Mouse (Mus musculus): ENCODE measurements around the gene Eif2a. TPM values are rescaled to one million over a fixed set of nuclear protein-coding genes. Genes with fewer than 3 reads are reported as not detected.

The Eif2a gene
- 45.5 and 50.9 TPM in 2 replicates for total RNA-seq (2014; rRNA removed)
- polyA plus RNA-seq (2015; fragmentation: Nextera tagmentation; extraction: Ambion mirVana) = 29.1 and 30.3 TPM in 2 replicates

GRCm38 (mm10) chr3:58525652-58526407, at the start of gene Eif2a, which contains the start of gene Serp1:
Gene Eif2a (plus strand): TSS chr3:58525821.
Gene Serp1 (minus strand): TSS chr3:58525892.
- peak; percentile 99 for DNase-seq (ENCODE audit: low spot score)
- peak within 1 kb of the TSS; percentile 95 for H3K4me3 ChIP-seq (ENCODE audit: low read depth, low read length)
- 0% methylated on average over 51 of the region's 57 CpGs for WGBS
- peak within 1 kb of the TSS; percentile 95 for H3K9ac ChIP-seq (replicated peaks; ENCODE audit: low read length, poor library complexity, severe bottlenecking)
- peak; percentile 6; the same call in 1 of the 2 replicates for TF ChIP-seq CTCF (IDR thresholded peaks at IDR 0.05)
- no peaks in the 10 kb centered on the region for H3K27me3 ChIP-seq (ENCODE audit: insufficient read depth, low read length)
- H3K4me1 ChIP-seq (ENCODE audit: insufficient read depth, low read length) = peaks cover 5% of the 10 kb centered on the region; the same call in 1 of the 2 replicates
- no peaks in the 10 kb centered on the region for H3K9me3 ChIP-seq (ENCODE audit: low read length)
- H3K36me3 ChIP-seq (ENCODE audit: insufficient read depth, low read length) = peaks cover 7% of the 10 kb centered on the region; the same call in 1 of the 2 replicates
- H3K27ac ChIP-seq (ENCODE audit: low read depth, low read length) = peak within 1 kb of the TSS; percentile 92
- ATAC-seq (ENCODE audit: low FRiP score) = peak; percentile 98
- peak within 1 kb of the TSS; percentile 71 for H3K4me2 ChIP-seq (ENCODE audit: low read depth, low read length, poor library complexity, severe bottlenecking)

- Histone ChIP-seq H3K4me3 (ENCODE audit: low read depth, low read length) (no peak overlapping the region), H3K27ac (ENCODE audit: low read depth, low read length) (no peak overlapping the region), H3K4me1 (ENCODE audit: insufficient read depth, low read length) (no peaks in the 10 kb centered on the region), H3K36me3 (ENCODE audit: insufficient read depth, low read length) (no peaks in the 10 kb centered on the region), H3K27me3 (ENCODE audit: insufficient read depth, low read length) (no peaks in the 10 kb centered on the region), H3K4me2 (ENCODE audit: low read depth, low read length, poor library complexity, severe bottlenecking) (no peak overlapping the region), H3K9me3 (ENCODE audit: low read length) (no peaks in the 10 kb centered on the region), H3K9ac (replicated peaks; ENCODE audit: low read length, poor library complexity, severe bottlenecking) (no peak overlapping the region)
- TF ChIP-seq CTCF (IDR thresholded peaks at IDR 0.05) = no peak
- DNase-seq (ENCODE audit: low spot score) = no peak
- 88% methylated on average over 2 of the region's 2 CpGs for WGBS
- no peak for ATAC-seq (ENCODE audit: low FRiP score)
These were observed 46.7 kb upstream of the Eif2a start for GRCm38 (mm10) chr3:58478755-58479455.

- no peak for DNase-seq (ENCODE audit: low spot score)
- TF ChIP-seq CTCF (IDR thresholded peaks at IDR 0.05) = peak; percentile 40; the same call in 1 of the 2 replicates
- Histone ChIP-seq H3K36me3 (ENCODE audit: insufficient read depth, low read length) (no peaks in the 10 kb centered on the region), H3K4me3 (ENCODE audit: low read depth, low read length) (no peak overlapping the region), H3K4me2 (ENCODE audit: low read depth, low read length, poor library complexity, severe bottlenecking) (no peak overlapping the region), H3K9me3 (ENCODE audit: low read length) (no peaks in the 10 kb centered on the region), H3K27ac (ENCODE audit: low read depth, low read length) (no peak overlapping the region), H3K9ac (replicated peaks; ENCODE audit: low read length, poor library complexity, severe bottlenecking) (no peak overlapping the region), H3K4me1 (ENCODE audit: insufficient read depth, low read length) (no peaks in the 10 kb centered on the region), H3K27me3 (ENCODE audit: insufficient read depth, low read length) (no peaks in the 10 kb centered on the region)
- no peak for ATAC-seq (ENCODE audit: low FRiP score)
- 71% methylated on average over 7 of the region's 7 CpGs for WGBS
These were observed 39.7 kb upstream of the Eif2a start for GRCm38 (mm10) chr3:58485883-58486282.

- Histone ChIP-seq H3K9me3 (ENCODE audit: low read length) (no peaks in the 10 kb centered on the region), H3K4me1 (ENCODE audit: insufficient read depth, low read length) (no peaks in the 10 kb centered on the region), H3K36me3 (ENCODE audit: insufficient read depth, low read length) (no peaks in the 10 kb centered on the region), H3K4me2 (ENCODE audit: low read depth, low read length, poor library complexity, severe bottlenecking) (no peak overlapping the region), H3K4me3 (ENCODE audit: low read depth, low read length) (no peak overlapping the region), H3K27me3 (ENCODE audit: insufficient read depth, low read length) (no peaks in the 10 kb centered on the region), H3K9ac (replicated peaks; ENCODE audit: low read length, poor library complexity, severe bottlenecking) (no peak overlapping the region), H3K27ac (ENCODE audit: low read depth, low read length) (no peak overlapping the region)
- ATAC-seq (ENCODE audit: low FRiP score) (no peak), DNase-seq (ENCODE audit: low spot score) (no peak)
- TF ChIP-seq CTCF (IDR thresholded peaks at IDR 0.05) = peak; percentile 33
- WGBS = 79% methylated on average over 3 of the region's 3 CpGs
These were observed 38.5 kb upstream of the Eif2a start for GRCm38 (mm10) chr3:58487121-58487520.

- DNase-seq (ENCODE audit: low spot score) (no peak), ATAC-seq (ENCODE audit: low FRiP score) (no peak)
- H3K27ac ChIP-seq (ENCODE audit: low read depth, low read length) = no peak overlapping the region
- H3K4me2 ChIP-seq (ENCODE audit: low read depth, low read length, poor library complexity, severe bottlenecking) = no peak overlapping the region
- peak; percentile 24; the same call in 1 of the 2 replicates for TF ChIP-seq CTCF (IDR thresholded peaks at IDR 0.05)
- H3K9me3 ChIP-seq (ENCODE audit: low read length) = no peaks in the 10 kb centered on the region
- no peak overlapping the region for H3K4me3 ChIP-seq (ENCODE audit: low read depth, low read length)
- H3K27me3 ChIP-seq (ENCODE audit: insufficient read depth, low read length) = no peaks in the 10 kb centered on the region
- H3K36me3 ChIP-seq (ENCODE audit: insufficient read depth, low read length) = no peaks in the 10 kb centered on the region
- WGBS = 71% methylated on average over 8 of the region's 8 CpGs
- no peak overlapping the region for H3K9ac ChIP-seq (replicated peaks; ENCODE audit: low read length, poor library complexity, severe bottlenecking)
- no peaks in the 10 kb centered on the region for H3K4me1 ChIP-seq (ENCODE audit: insufficient read depth, low read length)
These were observed 37.4 kb upstream of the Eif2a start for GRCm38 (mm10) chr3:58487999-58488775.
